Mouse (Mus musculus) midbrain, embryonic 14.5 days (tissue): Measurements from ENCODE around the gene Phka1. TPM values are rescaled to one million over a fixed set of nuclear protein-coding genes. Genes with fewer than 3 reads are reported as not detected.
A peak's percentile ranks its signal among the peaks of the same experiment; 100 is the strongest.

Experiments
- ATAC-seq: fragments of 200-750 bp; cut with Nextera tagmentation; 2 replicates; pipeline ENCODE4 v1.8.0; 2017; ENCODE audit warnings: moderate number of reproducible peaks, moderate library complexity; ENCODE audit not compliant: low FRiP score, low TSS enrichment
- DNase-seq: peaks from one replicate; pipeline ENCODE4 v3.0.0-alpha.2; 2015
- H3K27ac ChIP-seq: fragments of 300-500 bp; sonication (generic); replicated peaks from 2 replicates; pipeline ENCODE4 v1.5.1; 2014; ENCODE audit warnings: mild to moderate bottlenecking, low read depth, low read length, moderate library complexity
- H3K27me3 ChIP-seq: fragments of 300-500 bp; sonication (generic); 2 replicates; pipeline ENCODE4 v1.6.1; 2014; ENCODE audit warnings: low read length, control low read depth, mixed read lengths; ENCODE audit not compliant: control insufficient read depth, insufficient read depth
- H3K36me3 ChIP-seq: fragments of 300-500 bp; sonication (generic); 2 replicates; pipeline ENCODE4 v1.6.1; 2014; ENCODE audit warnings: low read length, control low read depth; ENCODE audit not compliant: control insufficient read depth, insufficient read depth
- H3K4me1 ChIP-seq: fragments of 300-500 bp; sonication (generic); 2 replicates; pipeline ENCODE4 v1.6.1; 2014; ENCODE audit warnings: mild to moderate bottlenecking, antibody characterized with exemption, low read length, control low read depth; ENCODE audit not compliant: control insufficient read depth, insufficient read depth
- H3K4me2 ChIP-seq: fragments of 300-500 bp; sonication (generic); 2 replicates; pipeline ENCODE4 v1.6.1; 2014; ENCODE audit warnings: mild to moderate bottlenecking, low read length, moderate library complexity
- H3K4me3 ChIP-seq: fragments of 300-500 bp; sonication (generic); replicated peaks from 2 replicates; pipeline ENCODE4 v1.5.1; 2014; ENCODE audit warnings: low read depth, low read length
- H3K9ac ChIP-seq: fragments of 300-500 bp; sonication (generic); replicated peaks from 2 replicates; pipeline ENCODE4 v1.6.1; 2014; ENCODE audit warnings: mild to moderate bottlenecking, low read length, moderate library complexity
- H3K9me3 ChIP-seq: fragments of 300-500 bp; sonication (generic); 2 replicates; pipeline ENCODE4 v1.6.1; 2016; ENCODE audit warnings: low read length, control low read depth, mixed read lengths; ENCODE audit not compliant: control insufficient read depth
- WGBS: fragments of 180-500 bp; shearing (Covaris S2); extraction: QIAGEN DNeasy Blood & Tissue Kit; methylation state at CpG from one replicate; pipeline ENCODE4 v1.1.7; 2014; 5-methylcytosine and 5-hydroxymethylcytosine counted together
- polyA plus RNA-seq: library from polyadenylated mRNA; unstranded; fragments of >200 nt; fragmentation: Nextera tagmentation; extraction: Ambion mirVana; gene quantifications from 2 replicates; pipeline ENCODE4 v1.2.1, GENCODE M21; 2014

Phka1 gene
- polyA plus RNA-seq, 1 experiment from 2014 or later: 7.8 TPM

GRCm38 (mm10) chrX:102601269-102601668, 42.8 kb downstream of the Phka1 start:
- Histone ChIP-seq H3K36me3 (no peaks in the 10 kb centered on the region), H3K4me2 (no peak overlapping the region), H3K9ac (no peak overlapping the region), H3K27ac (no peak overlapping the region), H3K9me3 (no peaks in the 10 kb centered on the region), H3K4me3 (no peak overlapping the region), H3K4me1 (no peaks in the 10 kb centered on the region), H3K27me3 (no peaks in the 10 kb centered on the region)
- WGBS: 80% methylated on average over 2 of the region's 2 CpGs
- DNase-seq: no peak
- no peak for ATAC-seq

- Histone ChIP-seq H3K4me3 (no peak overlapping the region), H3K9me3 (no peaks in the 10 kb centered on the region), H3K27ac (no peak overlapping the region), H3K9ac (no peak overlapping the region), H3K36me3 (no peaks in the 10 kb centered on the region), H3K4me1 (no peaks in the 10 kb centered on the region), H3K4me2 (no peak overlapping the region), H3K27me3 (0 out of 2 replicates have a peak, but pooled peaks cover 3% of the 10 kb centered on the region)
- ATAC-seq: no peak
- no peak for DNase-seq
- WGBS: 41% methylated on average over 1 of the region's 1 CpGs
Observed at GRCm38 (mm10) chrX:102588560-102588959, 55.5 kb downstream of the Phka1 start.

GRCm38 (mm10) chrX:102571186-102571585, 72.9 kb downstream of the Phka1 start:
- no peaks in the 10 kb centered on the region for H3K9me3 ChIP-seq
- no peaks in the 10 kb centered on the region for H3K27me3 ChIP-seq
- no peaks in the 10 kb centered on the region for H3K4me1 ChIP-seq
- 29% methylated on average over 1 of the region's 1 CpGs for WGBS
- H3K9ac ChIP-seq: no peak overlapping the region
- H3K4me3 ChIP-seq: no peak overlapping the region
- DNase-seq (no peak), ATAC-seq (no peak)
- no peak overlapping the region for H3K27ac ChIP-seq
- H3K4me2 ChIP-seq: no peak overlapping the region
- no peaks in the 10 kb centered on the region for H3K36me3 ChIP-seq

- Histone ChIP-seq H3K36me3 (no peaks in the 10 kb centered on the region), H3K4me2 (no peak overlapping the region), H3K27me3 (no peaks in the 10 kb centered on the region), H3K9me3 (no peaks in the 10 kb centered on the region), H3K4me3 (no peak overlapping the region), H3K27ac (no peak overlapping the region), H3K4me1 (no peaks in the 10 kb centered on the region), H3K9ac (no peak overlapping the region)
- no peak for ATAC-seq
- 95% methylated on average over 7 of the region's 7 CpGs for WGBS
- no peak for DNase-seq
Observed at GRCm38 (mm10) chrX:102556906-102557305, 87.1 kb downstream of the Phka1 start.

GRCm38 (mm10) chrX:102509205-102509604, 134.8 kb downstream of the Phka1 start:
- Histone ChIP-seq H3K27me3 (peaks cover 5% of the 10 kb centered on the region; the same call in 1 of the 2 replicates), H3K27ac (no peak overlapping the region), H3K36me3 (no peaks in the 10 kb centered on the region), H3K9me3 (no peaks in the 10 kb centered on the region), H3K4me3 (no peak overlapping the region), H3K4me2 (no peak overlapping the region), H3K4me1 (0 out of 2 replicates have a peak, but pooled peaks cover 1% of the 10 kb centered on the region), H3K9ac (no peak overlapping the region)
- no peak for DNase-seq
- ATAC-seq: no peak
- 88% methylated on average over 4 of the region's 4 CpGs for WGBS

- DNase-seq (peak; percentile 80), ATAC-seq (peak; percentile 85)
- Histone ChIP-seq H3K27me3 (0 out of 2 replicates have a peak, but pooled peaks cover 2% of the 10 kb centered on the region), H3K4me1 (0 out of 2 replicates have a peak, but pooled peaks cover 3% of the 10 kb centered on the region), H3K9me3 (no peaks in the 10 kb centered on the region), H3K27ac (0 out of 2 replicates have a peak within 1 kb of the TSS, but pooled peaks have one; percentile 49), H3K36me3 (no peaks in the 10 kb centered on the region), H3K4me2 (peak within 1 kb of the TSS; percentile 56), H3K4me3 (peak within 1 kb of the TSS; percentile 47), H3K9ac (peak within 1 kb of the TSS; percentile 43; the same call in 1 of the 2 replicates)
- 16% methylated on average over 27 of the region's 27 CpGs for WGBS
Observed at GRCm38 (mm10) chrX:102504644-102505481, 139.2 kb downstream of the Phka1 start, which contains the start of gene Hdac8. Gene Hdac8 (minus strand): TSS chrX:102505359.

- no peak for ATAC-seq
- Histone ChIP-seq H3K9ac (peak overlapping the region; percentile 43; the same call in 1 of the 2 replicates), H3K27ac (no peak overlapping the region), H3K4me3 (peak overlapping the region; percentile 47), H3K4me1 (0 out of 2 replicates have a peak, but pooled peaks cover 3% of the 10 kb centered on the region), H3K27me3 (0 out of 2 replicates have a peak, but pooled peaks cover 2% of the 10 kb centered on the region), H3K9me3 (no peaks in the 10 kb centered on the region), H3K4me2 (peak overlapping the region; percentile 56), H3K36me3 (no peaks in the 10 kb centered on the region)
- 30% methylated on average over 10 of the region's 10 CpGs for WGBS
- no peak for DNase-seq
Observed at GRCm38 (mm10) chrX:102504179-102504578, 139.9 kb downstream of the Phka1 start.

GRCm38 (mm10) chrX:102493992-102494730, 149.9 kb downstream of the Phka1 start:
- no peak overlapping the region for H3K4me2 ChIP-seq
- no peak overlapping the region for H3K27ac ChIP-seq
- H3K36me3 ChIP-seq: no peaks in the 10 kb centered on the region
- H3K4me3 ChIP-seq: no peak overlapping the region
- H3K9ac ChIP-seq: no peak overlapping the region
- peak; percentile 66 for DNase-seq
- 69% methylated on average over 6 of the region's 6 CpGs for WGBS
- H3K27me3 ChIP-seq: no peaks in the 10 kb centered on the region
- no peaks in the 10 kb centered on the region for H3K4me1 ChIP-seq
- ATAC-seq: no peak
- no peaks in the 10 kb centered on the region for H3K9me3 ChIP-seq
